Mouse (Mus musculus) embryonic facial prominence, embryonic 10.5 days (tissue): ENCODE measurements around the gene C1galt1. TPM values are rescaled to one million over a fixed set of nuclear protein-coding genes. Genes with fewer than 3 reads are reported as not detected.

ENCODE experiments used
- DNase-seq: peaks from one replicate; pipeline ENCODE4 v3.0.0-alpha.2; 2017; ENCODE audit warnings: low spot score
- H3K27ac ChIP-seq: fragments of 300-500 bp; sonication (generic); replicated peaks from 2 replicates; pipeline ENCODE4 v1.5.1; 2016; ENCODE audit warnings: mild to moderate bottlenecking
- H3K27me3 ChIP-seq: fragments of 300-500 bp; sonication (generic); replicated peaks from 2 replicates; pipeline ENCODE4 v1.6.1; 2016; ENCODE audit warnings: low read depth, mild to moderate bottlenecking; ENCODE audit not compliant: poor library complexity, severe bottlenecking
- H3K36me3 ChIP-seq: fragments of 300-500 bp; sonication (generic); replicated peaks from 2 replicates; pipeline ENCODE4 v1.6.1; 2016; ENCODE audit warnings: mild to moderate bottlenecking, moderate library complexity
- H3K4me1 ChIP-seq: fragments of 300-500 bp; sonication (generic); 2 replicates; pipeline ENCODE4 v1.6.1; 2016
- H3K4me3 ChIP-seq: fragments of 300-500 bp; sonication (generic); 2 replicates; pipeline ENCODE4 v1.5.1; 2016; ENCODE audit warnings: mild to moderate bottlenecking, moderate library complexity
- H3K9me3 ChIP-seq: fragments of 300-500 bp; sonication (generic); 2 replicates; pipeline ENCODE4 v1.6.1; 2016; ENCODE audit warnings: mild to moderate bottlenecking
- WGBS: fragments of 180-500 bp; shearing (Covaris S2); methylation state at CpG from one replicate; pipeline ENCODE4 v1.1.7; 2016; 5-methylcytosine and 5-hydroxymethylcytosine counted together
- polyA plus RNA-seq: library from polyadenylated mRNA; unstranded; fragments of >200 nt; fragmentation: Nextera tagmentation; extraction: Ambion mirVana; gene quantifications from 2 replicates; pipeline ENCODE4 v1.2.1, GENCODE M21; 2016

C1galt1 gene
- 2.2 and 2.5 TPM in 2 replicates for polyA plus RNA-seq

GRCm38 (mm10) chr6:7844802-7845679, at the start of gene C1galt1:
Gene C1galt1, plus strand, starts transcription at chr6:7844842.
- DNase-seq: no peak
- WGBS: 2% methylated on average over 88 of the region's 93 CpGs
- Histone ChIP-seq H3K27me3 (no peaks in the 10 kb centered on the region), H3K9me3 (no peaks in the 10 kb centered on the region), H3K4me3 (peak within 1 kb of the TSS; percentile 83), H3K27ac (peak within 1 kb of the TSS; percentile 96), H3K4me1 (peaks cover 26% of the 10 kb centered on the region), H3K36me3 (no peaks in the 10 kb centered on the region)

GRCm38 (mm10) chr6:7799969-7800368, 44.7 kb upstream of the C1galt1 start:
- 88% methylated on average over 6 of the region's 6 CpGs for WGBS
- no peaks in the 10 kb centered on the region for H3K4me1 ChIP-seq
- no peaks in the 10 kb centered on the region for H3K9me3 ChIP-seq
- H3K27ac ChIP-seq: no peak overlapping the region
- H3K36me3 ChIP-seq: no peaks in the 10 kb centered on the region
- no peak overlapping the region for H3K4me3 ChIP-seq
- DNase-seq: no peak
- H3K27me3 ChIP-seq: no peaks in the 10 kb centered on the region

GRCm38 (mm10) chr6:7803765-7804542, 40.7 kb upstream of the C1galt1 start:
- 92% methylated on average over 9 of the region's 9 CpGs for WGBS
- DNase-seq: no peak
- Histone ChIP-seq H3K4me1 (no peaks in the 10 kb centered on the region), H3K36me3 (no peaks in the 10 kb centered on the region), H3K4me3 (no peak overlapping the region), H3K9me3 (no peaks in the 10 kb centered on the region), H3K27me3 (no peaks in the 10 kb centered on the region), H3K27ac (no peak overlapping the region)

GRCm38 (mm10) chr6:7814146-7814545, 30.5 kb upstream of the C1galt1 start:
- Histone ChIP-seq H3K27ac (no peak overlapping the region), H3K4me3 (no peak overlapping the region), H3K4me1 (peaks cover 3% of the 10 kb centered on the region; the same call in 1 of the 2 replicates), H3K27me3 (no peaks in the 10 kb centered on the region), H3K36me3 (no peaks in the 10 kb centered on the region), H3K9me3 (no peaks in the 10 kb centered on the region)
- no peak for DNase-seq
- WGBS: 55% methylated on average over 2 of the region's 2 CpGs

- 85% methylated on average over 5 of the region's 5 CpGs for whole genome bisulfite sequencing
- no peaks in the 10 kb centered on the region for H3K9me3 ChIP-seq
Measured at GRCm38 (mm10) chr6:7816233-7816632, 28.4 kb upstream of the C1galt1 start.

GRCm38 (mm10) chr6:7822688-7823087, 22.0 kb upstream of the C1galt1 start:
- no peaks in the 10 kb centered on the region for H3K4me1 ChIP-seq
- H3K4me3 ChIP-seq: no peak overlapping the region
- H3K9me3 ChIP-seq: no peaks in the 10 kb centered on the region
- H3K27me3 ChIP-seq: no peaks in the 10 kb centered on the region
- no peak for DNase-seq
- 63% methylated on average over 6 of the region's 6 CpGs for WGBS
- H3K27ac ChIP-seq: no peak overlapping the region
- no peaks in the 10 kb centered on the region for H3K36me3 ChIP-seq

More at GRCm38 (mm10) chr6:7816233-7816632, 28.4 kb upstream of the C1galt1 start:
- no peak overlapping the region for H3K4me3 ChIP-seq
- peaks cover 3% of the 10 kb centered on the region; the same call in 1 of the 2 replicates for H3K4me1 ChIP-seq
- no peak overlapping the region for H3K27ac ChIP-seq
- H3K36me3 ChIP-seq: no peaks in the 10 kb centered on the region
- H3K27me3 ChIP-seq: no peaks in the 10 kb centered on the region
- DNase-seq: no peak

GRCm38 (mm10) chr6:7830793-7831192, 13.8 kb upstream of the C1galt1 start:
- H3K4me1 ChIP-seq: 0 out of 2 replicates have a peak, but pooled peaks cover 2% of the 10 kb centered on the region
- no peak overlapping the region for H3K4me3 ChIP-seq
- WGBS: 75% methylated on average over 8 of the region's 8 CpGs
- H3K36me3 ChIP-seq: no peaks in the 10 kb centered on the region
- DNase-seq: no peak
- no peak overlapping the region for H3K27ac ChIP-seq
- H3K9me3 ChIP-seq: no peaks in the 10 kb centered on the region
- H3K27me3 ChIP-seq: no peaks in the 10 kb centered on the region

GRCm38 (mm10) chr6:7832564-7833175, 12.0 kb upstream of the C1galt1 start:
- no peak overlapping the region for H3K4me3 ChIP-seq
- H3K27me3 ChIP-seq: no peaks in the 10 kb centered on the region
- H3K9me3 ChIP-seq: no peaks in the 10 kb centered on the region
- 0 out of 2 replicates have a peak, but pooled peaks cover 2% of the 10 kb centered on the region for H3K4me1 ChIP-seq
- WGBS: 89% methylated on average over 6 of the region's 6 CpGs
- H3K27ac ChIP-seq: no peak overlapping the region
- H3K36me3 ChIP-seq: no peaks in the 10 kb centered on the region
- DNase-seq: no peak

- Histone ChIP-seq H3K36me3 (no peaks in the 10 kb centered on the region), H3K27ac (peak overlapping the region; percentile 96; the same call in 1 of the 2 replicates), H3K4me3 (peak overlapping the region; percentile 83), H3K27me3 (no peaks in the 10 kb centered on the region), H3K9me3 (no peaks in the 10 kb centered on the region), H3K4me1 (peaks cover 26% of the 10 kb centered on the region)
- 64% methylated on average over 10 of the region's 10 CpGs for WGBS
- DNase-seq: no peak
Measured at GRCm38 (mm10) chr6:7843726-7844411, 773 bp upstream of the C1galt1 start.

GRCm38 (mm10) chr6:7844412-7844801, 235 bp upstream of the C1galt1 start:
- WGBS: under 1% methylated on average over 33 of the region's 33 CpGs
- Histone ChIP-seq H3K4me3 (peak overlapping the region; percentile 83), H3K36me3 (no peaks in the 10 kb centered on the region), H3K9me3 (no peaks in the 10 kb centered on the region), H3K4me1 (peaks cover 26% of the 10 kb centered on the region), H3K27me3 (no peaks in the 10 kb centered on the region), H3K27ac (peak overlapping the region; percentile 96)
- peak; percentile 99 for DNase-seq

GRCm38 (mm10) chr6:7845680-7846017, 1.0 kb downstream of the C1galt1 start:
- 31% methylated on average over 6 of the region's 6 CpGs for WGBS
- H3K27ac ChIP-seq: no peak overlapping the region
- DNase-seq: no peak
- H3K9me3 ChIP-seq: no peaks in the 10 kb centered on the region
- H3K4me3 ChIP-seq: peak overlapping the region; percentile 83
- no peaks in the 10 kb centered on the region for H3K36me3 ChIP-seq
- peaks cover 26% of the 10 kb centered on the region for H3K4me1 ChIP-seq
- H3K27me3 ChIP-seq: no peaks in the 10 kb centered on the region
